Mouse (Mus musculus): Measurements from ENCODE around the gene Col2a1.

Gene Col2a1

GRCm38 (mm10) chr15:98002991-98003821 is 1.3 kb downstream of the Col2a1 start:
- no peak for DNase-seq (ENCODE audit: low spot score)

- DNase-seq (ENCODE audit: low spot score), result peak; percentile 32
Observed at GRCm38 (mm10) chr15:98002113-98002990, 2.1 kb downstream of the Col2a1 start.

DNA sequence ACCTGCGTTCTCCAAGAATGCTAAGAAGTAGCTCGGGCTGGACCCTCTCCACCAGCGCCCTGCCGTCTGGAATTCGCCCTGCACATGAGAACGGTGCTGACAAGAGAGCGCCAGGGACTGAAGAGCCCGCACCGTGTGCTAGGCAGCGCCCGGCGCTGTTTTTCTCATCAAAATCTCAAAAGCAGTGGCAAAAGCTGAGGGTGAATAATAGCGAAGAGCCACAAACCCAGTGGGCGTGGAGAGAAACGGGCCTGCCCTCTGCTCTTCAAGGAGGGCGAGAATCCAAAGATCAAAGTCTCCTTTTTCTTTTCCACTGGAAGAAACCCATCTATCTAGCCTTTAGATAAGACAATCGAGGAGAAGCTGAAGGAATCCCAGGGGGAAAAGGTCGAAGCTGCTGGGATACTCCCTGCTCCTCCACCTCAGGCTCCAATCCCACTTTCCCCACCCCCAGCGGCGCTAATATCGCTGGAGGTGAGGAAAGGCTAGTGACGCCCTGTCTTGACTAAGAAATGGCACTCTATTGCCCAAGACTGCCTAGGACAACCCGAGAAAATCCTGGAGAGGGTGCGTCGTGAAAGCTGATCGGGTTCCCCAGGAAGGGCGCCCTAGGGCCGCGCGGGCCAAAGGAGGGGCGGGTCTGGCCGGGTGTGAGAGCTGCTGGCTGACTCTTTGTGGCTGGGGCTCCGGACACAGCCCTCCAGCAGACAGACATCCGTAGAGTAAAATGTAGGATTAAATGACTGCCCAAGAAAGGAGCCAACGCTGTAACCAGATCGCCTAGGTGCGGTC is 3.0 kb downstream of the Col2a1 start:
- DNase-seq (ENCODE audit: low spot score), result no peak

DNA sequence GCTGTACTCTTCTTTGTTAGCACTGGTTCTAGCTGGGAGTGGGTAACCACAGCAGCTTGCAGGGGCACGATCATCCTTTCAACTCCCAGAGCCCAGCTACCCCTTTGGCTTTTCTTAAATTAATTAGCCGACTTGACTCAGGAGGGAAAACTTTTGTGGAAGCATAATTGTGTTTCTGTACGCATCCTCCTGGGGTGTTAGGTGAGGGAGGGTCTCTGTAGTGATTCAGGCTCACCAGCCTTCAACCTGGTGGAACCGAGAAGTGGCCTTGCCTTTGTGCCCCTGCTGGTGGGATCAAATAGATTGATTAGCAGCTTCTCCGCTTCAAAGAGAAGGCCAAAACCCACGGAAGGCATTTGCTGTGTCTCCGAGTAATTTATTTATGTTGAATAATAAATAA is 4.5 kb downstream of the Col2a1 start:
- DNase-seq (ENCODE audit: low spot score), result no peak

GRCm38 (mm10) chr15:97999546-97999945 is 4.9 kb downstream of the Col2a1 start:
- DNase-seq (ENCODE audit: low spot score), result no peak

DNA sequence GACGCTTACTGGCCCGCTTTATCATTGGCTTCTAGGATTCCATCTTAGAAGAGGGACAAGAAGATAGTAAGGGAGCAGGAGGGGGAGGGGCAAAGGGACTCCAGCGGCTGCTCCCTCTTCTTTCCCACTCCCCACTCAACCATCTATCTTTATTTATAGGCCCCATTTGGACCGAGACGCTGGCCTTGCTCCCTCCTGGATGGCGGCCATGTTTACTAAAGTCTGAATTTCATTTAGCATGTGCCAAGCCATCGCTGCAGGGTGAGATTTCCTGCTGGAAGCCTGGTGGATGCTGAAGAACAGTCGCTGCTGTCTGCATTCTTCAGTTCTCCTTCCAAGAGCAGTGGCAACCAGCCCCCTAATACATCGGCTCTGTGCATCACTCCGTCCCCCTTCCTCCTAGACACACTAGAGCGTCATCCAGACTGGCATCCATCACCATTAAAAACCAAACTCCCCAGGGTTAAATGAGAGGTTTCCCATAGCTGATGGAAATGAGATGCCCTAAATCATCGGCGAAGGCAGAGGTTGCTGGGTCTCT is 7.7 kb downstream of the Col2a1 start:
- DNase-seq (ENCODE audit: low spot score), result no peak

DNA sequence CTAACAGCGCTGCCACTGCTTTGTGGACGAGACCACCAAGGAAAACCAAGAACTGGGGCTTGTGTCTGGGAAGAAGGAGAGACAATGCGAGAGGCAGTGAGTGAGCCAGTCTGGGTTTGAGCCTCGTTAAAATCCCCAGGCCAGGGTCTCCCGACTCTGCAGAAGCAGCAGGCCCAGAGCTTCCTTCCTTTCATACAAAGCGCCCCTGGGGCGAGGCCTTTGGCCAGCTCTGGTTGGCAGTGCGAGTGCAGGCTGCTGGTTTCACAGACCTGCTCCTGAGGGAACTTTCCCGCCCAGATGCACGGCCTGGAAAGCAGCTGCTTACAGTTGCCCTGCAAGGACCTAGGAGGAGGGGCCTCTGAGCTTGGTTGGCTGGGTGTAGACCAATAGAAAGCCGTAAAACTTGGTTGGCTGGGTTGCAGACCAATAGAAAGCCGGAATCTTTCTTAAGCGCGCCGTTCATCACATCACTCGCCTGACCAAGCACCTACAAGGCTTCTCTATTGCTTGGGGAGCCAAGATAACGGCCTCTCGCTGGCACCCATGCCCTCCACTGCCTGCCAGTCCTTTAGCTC is 11.7 kb downstream of the Col2a1 start:
- DNase-seq (ENCODE audit: low spot score), result peak; percentile 55

GRCm38 (mm10) chr15:97992027-97992711 is 12.3 kb downstream of the Col2a1 start:
- DNase-seq (ENCODE audit: low spot score), result no peak

- DNase-seq (ENCODE audit: low spot score), result no peak
Observed at GRCm38 (mm10) chr15:97991285-97991895, 13.1 kb downstream of the Col2a1 start.

DNA sequence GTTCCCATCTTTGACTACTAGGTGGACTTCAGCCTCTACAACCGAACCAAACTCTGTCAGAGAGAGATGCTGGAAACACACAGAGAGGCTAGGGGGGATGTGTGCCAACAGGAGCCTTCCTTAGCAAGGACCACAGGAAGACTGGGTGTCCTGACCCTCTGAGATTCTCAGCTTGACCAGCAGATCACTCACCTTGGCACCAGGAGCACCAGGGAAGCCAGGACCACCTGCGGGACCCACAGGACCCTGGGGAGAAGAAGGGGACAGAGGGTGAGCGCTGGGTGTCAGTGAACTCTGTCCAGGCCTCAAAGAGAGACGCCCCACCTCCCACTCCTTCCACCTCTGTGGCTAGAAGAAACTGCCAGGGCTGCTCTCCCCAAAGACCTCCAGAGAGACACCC is 13.8 kb downstream of the Col2a1 start:
- DNase-seq (ENCODE audit: low spot score), result no peak

- no peak for DNase-seq (ENCODE audit: low spot score)
Observed at GRCm38 (mm10) chr15:97990124-97990523, 14.4 kb downstream of the Col2a1 start.

GRCm38 (mm10) chr15:97989544-97989943 is 15.0 kb downstream of the Col2a1 start:
- no peak for DNase-seq (ENCODE audit: low spot score)

GRCm38 (mm10) chr15:97981560-97981959 is 22.9 kb downstream of the Col2a1 start:
- DNase-seq (ENCODE audit: low spot score), result no peak

DNA sequence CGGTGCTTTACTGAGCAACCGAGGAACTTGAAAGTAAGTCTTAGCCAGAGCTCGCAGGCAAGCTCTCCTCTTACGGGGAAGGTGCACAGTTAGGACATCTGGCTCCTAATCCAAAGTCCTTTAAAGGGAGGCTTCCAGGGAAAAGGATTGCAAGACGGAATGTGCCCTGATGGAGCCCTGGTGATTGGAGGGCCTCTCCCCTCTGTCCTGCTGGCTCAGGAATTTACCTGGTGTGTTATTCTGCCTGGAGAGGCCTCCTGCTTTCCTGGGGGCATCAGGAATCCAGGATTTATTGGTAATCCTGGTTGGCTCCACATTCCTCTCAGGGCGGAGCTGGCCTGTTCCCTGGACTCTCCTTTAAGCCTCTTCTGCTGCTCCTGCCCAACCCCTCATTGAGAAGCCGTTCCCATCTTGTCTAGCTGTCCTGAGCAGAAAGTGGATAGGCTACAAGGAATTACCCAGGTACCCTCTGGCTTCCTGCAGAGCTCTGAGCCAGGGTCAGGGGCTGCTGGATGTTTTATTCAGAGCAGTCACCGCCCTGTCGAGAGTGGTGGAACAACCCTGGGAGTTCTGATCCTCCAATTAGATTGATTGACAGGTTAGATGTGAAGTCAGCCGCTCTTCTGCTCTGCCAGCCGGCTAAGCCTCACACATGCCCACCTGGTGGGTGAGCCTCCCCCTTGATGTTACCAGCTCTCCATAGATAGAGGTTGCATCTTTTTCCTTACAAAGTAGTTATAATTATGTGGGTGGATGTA is 31.1 kb downstream of the Col2a1 start:
- DNase-seq (ENCODE audit: low spot score), result no peak

DNA sequence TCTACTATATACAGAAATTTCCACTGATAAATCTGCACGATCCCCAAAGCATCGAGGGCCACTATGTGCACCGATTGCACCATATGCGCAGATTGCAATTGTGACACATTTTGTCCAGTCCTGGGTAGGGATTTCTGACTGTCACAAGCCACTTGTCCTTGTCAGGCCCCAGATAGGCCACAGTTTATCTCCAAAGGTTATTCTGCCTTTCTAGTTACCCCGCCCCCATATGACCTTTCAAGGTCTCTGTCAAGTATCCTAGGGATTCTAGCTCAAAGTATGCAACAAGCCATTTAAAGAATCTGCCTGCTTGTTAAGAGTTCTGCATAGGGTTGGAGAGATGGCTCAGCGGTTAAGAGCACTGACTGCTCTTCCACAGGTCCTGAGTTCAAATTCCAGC is 31.9 kb downstream of the Col2a1 start:
- no peak for DNase-seq (ENCODE audit: low spot score)

DNA sequence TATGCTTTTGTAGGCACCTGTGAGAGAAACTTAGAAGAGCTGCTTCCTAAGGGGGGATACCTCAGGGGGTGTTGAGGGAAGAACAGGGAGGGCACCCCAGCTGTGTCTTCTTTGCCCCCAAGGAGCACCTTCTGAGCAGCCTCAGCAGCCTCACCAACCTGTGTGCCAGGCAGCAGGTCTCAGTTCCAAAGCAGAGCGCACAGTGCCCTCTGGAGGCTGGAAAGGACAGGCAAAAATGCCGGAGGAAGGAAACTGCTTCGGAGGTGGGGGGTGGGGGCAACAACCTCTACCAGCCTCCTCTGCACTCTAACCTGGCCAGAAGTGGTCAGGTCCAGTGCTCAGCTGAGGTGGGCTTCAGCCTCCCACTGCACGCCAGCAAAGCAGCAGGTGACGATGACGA is 34.2 kb downstream of the Col2a1 start:
- DNase-seq (ENCODE audit: low spot score), result no peak

DNA sequence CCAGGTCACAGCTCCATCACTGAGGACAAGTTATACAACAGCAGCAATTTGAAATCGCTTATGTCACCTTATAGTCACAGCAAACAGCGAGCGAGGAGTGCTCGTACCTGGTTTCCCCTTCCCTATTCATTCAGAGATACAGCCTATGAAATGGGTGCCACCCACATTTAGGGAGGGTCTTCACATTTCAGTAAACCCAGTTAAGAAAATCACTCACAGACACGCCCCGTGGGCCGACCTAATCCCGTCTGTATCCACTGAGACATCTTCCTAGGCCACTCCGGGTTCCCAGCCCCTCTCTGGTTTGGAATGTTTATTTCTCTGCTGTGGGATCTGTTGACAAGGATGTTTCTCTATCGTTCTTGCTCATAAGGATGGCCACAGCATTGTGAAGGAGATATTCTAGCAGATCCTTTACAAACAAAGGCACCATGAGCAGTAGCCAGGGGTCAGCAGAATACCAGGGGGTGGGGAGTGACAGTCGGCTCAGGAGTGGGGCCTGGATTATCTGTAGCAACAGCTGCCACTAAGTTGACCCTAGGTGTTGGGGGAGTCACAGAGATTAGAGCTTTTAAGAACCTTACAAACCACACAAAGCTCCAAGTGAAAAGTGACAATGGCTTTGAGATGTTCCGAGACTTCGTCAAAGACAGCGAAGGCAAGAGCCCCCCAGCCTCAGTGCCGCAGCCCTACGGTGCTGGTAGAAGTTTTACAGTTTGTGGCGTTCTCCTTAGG is 39.0 kb downstream of the Col2a1 start:
- no peak for DNase-seq (ENCODE audit: low spot score)

- no peak for DNase-seq (ENCODE audit: low spot score)
Observed at GRCm38 (mm10) chr15:97964836-97965187, 39.7 kb downstream of the Col2a1 start.

Data from layer of hippocampus, adult 9-10 months (tissue).